ENCODE assay signal across 8 mouse cellular contexts in genomic region chr2:118701971-118702882, GRCm38 (mm10). TPM values are rescaled to one million over a fixed set of nuclear protein-coding genes. Genes with fewer than 3 reads are reported as not detected.
DNase-seq lines count a peak whose midpoint lies in the region; ATAC-seq and TF ChIP-seq lines count a peak whose summit lies in the region.

No protein-coding gene starts in this region.

- H3K4me2 ChIP-seq in liver, embryonic 11.5 days = peak overlapping the region; percentile 82
- peak overlapping the region; percentile 77 for H3K4me2 ChIP-seq in stomach, postnatal 0 days (replicated peaks; ENCODE audit: low read depth)

- no peaks in the 10 kb centered on the region for H3K9me3 ChIP-seq in liver, embryonic 11.5 days (ENCODE audit: control insufficient read depth, low read length)
- no peaks in the 10 kb centered on the region for H3K9me3 ChIP-seq in stomach, postnatal 0 days (ENCODE audit: control insufficient read depth, low read length)

- H3K4me3 ChIP-seq in testis, adult 2 months (ENCODE audit: control insufficient read depth, low read depth, low read length) = peak overlapping the region; percentile 82
- peak overlapping the region; percentile 43 for H3K4me3 ChIP-seq in liver, embryonic 11.5 days (ENCODE audit: low read depth, low read length)
- H3K4me3 ChIP-seq in stomach, postnatal 0 days (ENCODE audit: low read depth, low read length) = peak overlapping the region; percentile 45

- peak overlapping the region; percentile 33; the same call in 1 of the 2 replicates for H3K27ac ChIP-seq in testis, adult 2 months (ENCODE audit: control insufficient read depth, insufficient read depth, low read depth, low read length)
- no peak overlapping the region for H3K27ac ChIP-seq in liver, embryonic 11.5 days (ENCODE audit: low read depth, low read length)
- no peak overlapping the region for H3K27ac ChIP-seq in stomach, postnatal 0 days (replicated peaks)

- TF ChIP-seq EP300 in stomach, postnatal 0 days (optimal IDR thresholded peaks at IDR 0.05) = no peak

- 0 out of 2 replicates have a peak, but pooled peaks have one; percentile 13 for ATAC-seq in liver, embryonic 11.5 days (replicated peaks; ENCODE audit: low FRiP score)
- peak; percentile 9; the same call in 1 of the 2 replicates for ATAC-seq in stomach, postnatal 0 days (ENCODE audit: low FRiP score, low TSS enrichment)

- no peak for TF ChIP-seq CTCF in testis, adult 2 months (IDR thresholded peaks at IDR 0.05; ENCODE audit: control insufficient read depth, insufficient read depth, insufficient replicate concordance, low read depth, low read length)
- TF ChIP-seq CTCF in stomach, postnatal 0 days (IDR thresholded peaks at IDR 0.05; ENCODE audit: low read depth) = no peak

- H3K27me3 ChIP-seq in testis, adult 2 months (ENCODE audit: control insufficient read depth, insufficient read depth, low read length) = no peaks in the 10 kb centered on the region
- H3K27me3 ChIP-seq in liver, embryonic 11.5 days (replicated peaks; ENCODE audit: control insufficient read depth, insufficient read depth, low read length) = peaks cover 87% of the 10 kb centered on the region
- H3K27me3 ChIP-seq in stomach, postnatal 0 days (ENCODE audit: control insufficient read depth, insufficient read depth, low read length) = peaks cover 27% of the 10 kb centered on the region

- peaks cover 50% of the 10 kb centered on the region for H3K4me1 ChIP-seq in testis, adult 2 months (ENCODE audit: control insufficient read depth, insufficient read depth, low read length)
- H3K4me1 ChIP-seq in liver, embryonic 11.5 days (replicated peaks; ENCODE audit: control insufficient read depth, insufficient read depth, low read length) = peaks cover 28% of the 10 kb centered on the region
- H3K4me1 ChIP-seq in stomach, postnatal 0 days (replicated peaks; ENCODE audit: control insufficient read depth, insufficient read depth) = peaks cover 14% of the 10 kb centered on the region; the same call in 1 of the 2 replicates

- no peaks in the 10 kb centered on the region for H3K36me3 ChIP-seq in testis, adult 2 months (ENCODE audit: control insufficient read depth, insufficient read depth, low read length)
- no peaks in the 10 kb centered on the region for H3K36me3 ChIP-seq in liver, embryonic 11.5 days (ENCODE audit: control insufficient read depth, insufficient read depth, low read length)
- H3K36me3 ChIP-seq in stomach, postnatal 0 days (ENCODE audit: control insufficient read depth, insufficient read depth, low read length) = no peaks in the 10 kb centered on the region

- TF ChIP-seq POLR2A in testis, adult 2 months (IDR thresholded peaks at IDR 0.05; ENCODE audit: control insufficient read depth, low read depth, low read length) = no peak; the same call in 1 of the 2 replicates

- WGBS in liver, embryonic 11.5 days = 5% methylated on average over 51 of the region's 51 CpGs
- 15% methylated on average over 51 of the region's 51 CpGs for WGBS in stomach, postnatal 0 days

- H3K9ac ChIP-seq in liver, embryonic 11.5 days (ENCODE audit: low read depth, low read length) = no peak overlapping the region
- H3K9ac ChIP-seq in stomach, postnatal 0 days (ENCODE audit: low read length) = peak overlapping the region; percentile 45; the same call in 1 of the 2 replicates

- DNase-seq in adrenal gland, postnatal 25 days = peak; percentile 26
- DNase-seq in adrenal gland, adult 18-20 months (ENCODE audit: low spot score in 2 of 2) = no peak
- DNase-seq in testis, postnatal 14 days (ENCODE audit: low spot score) = no peak
- DNase-seq in liver, embryonic 11.5 days (ENCODE audit: low spot score) = peak; percentile 59
- DNase-seq in stomach, postnatal 0 days (ENCODE audit: low spot score) = no peak
- DNase-seq in frontal cortex, postnatal 25 days (ENCODE audit: low spot score in 2 of 2) = no peak
- no peak for DNase-seq in layer of hippocampus, adult 9-10 months (ENCODE audit: low spot score)

RNA-seq across cellular contexts. Expression of gene Ankrd63, which starts 1.5 kb away (rescaled TPM):
- total RNA-seq in adrenal gland, postnatal 25 days (2021) = 0.27 and 0.67 TPM in 2 replicates
- total RNA-seq in adrenal gland, adult 18-20 months (2021) = under 1 TPM; 0.06 to 0.40 TPM
- polyA plus RNA-seq in testis, adult 2 months (2012; rRNA removed) = 1.8 and 1.9 TPM in 2 replicates
- 0.16 TPM in 1 of 2 replicates, not detected in the other for polyA plus RNA-seq in liver, embryonic 11.5 days (2014; fragmentation: Nextera tagmentation; extraction: Ambion mirVana)
- 0.11 and 0.27 TPM in 2 replicates for polyA plus RNA-seq in stomach, postnatal 0 days (2015; fragmentation: Nextera tagmentation; extraction: Ambion mirVana)

RNA-seq across cellular contexts. Expression of gene Plcb2, which starts 26.0 kb away (rescaled TPM):
- total RNA-seq in adrenal gland, postnatal 25 days (2021) = 0.76 and 2.1 TPM in 2 replicates
- total RNA-seq in adrenal gland, adult 18-20 months (2021) = 1 to 10 TPM; 2.5 to 2.8 TPM
- polyA plus RNA-seq in testis, adult 2 months (2012; rRNA removed) = 17.6 and 17.9 TPM in 2 replicates
- polyA plus RNA-seq in liver, embryonic 11.5 days (2014; fragmentation: Nextera tagmentation; extraction: Ambion mirVana) = 2.9 and 3.5 TPM in 2 replicates
- 0.58 and 0.64 TPM in 2 replicates for polyA plus RNA-seq in stomach, postnatal 0 days (2015; fragmentation: Nextera tagmentation; extraction: Ambion mirVana)

RNA-seq across cellular contexts. Expression of gene Pak6, which starts 39.1 kb away (rescaled TPM):
- total RNA-seq in adrenal gland, postnatal 25 days (2021) = 22.6 and 23.1 TPM in 2 replicates
- total RNA-seq in adrenal gland, adult 18-20 months (2021) = 10 to 100 TPM; 11.5 to 19.4 TPM
- 6.2 and 7.6 TPM in 2 replicates for polyA plus RNA-seq in testis, adult 2 months (2012; rRNA removed)
- 2.2 and 2.8 TPM in 2 replicates for polyA plus RNA-seq in liver, embryonic 11.5 days (2014; fragmentation: Nextera tagmentation; extraction: Ambion mirVana)
- 3.7 and 5.3 TPM in 2 replicates for polyA plus RNA-seq in stomach, postnatal 0 days (2015; fragmentation: Nextera tagmentation; extraction: Ambion mirVana)

RNA-seq across cellular contexts. Expression of gene Inafm2, which starts 43.3 kb away (rescaled TPM):
- 33.9 and 37.3 TPM in 2 replicates for total RNA-seq in adrenal gland, postnatal 25 days (2021)
- 10 to 100 TPM; 35.2 to 40.1 TPM for total RNA-seq in adrenal gland, adult 18-20 months (2021)
- polyA plus RNA-seq in testis, adult 2 months (2012; rRNA removed) = 12.6 and 13.4 TPM in 2 replicates
- polyA plus RNA-seq in liver, embryonic 11.5 days (2014; fragmentation: Nextera tagmentation; extraction: Ambion mirVana) = 32.3 and 33.0 TPM in 2 replicates
- polyA plus RNA-seq in stomach, postnatal 0 days (2015; fragmentation: Nextera tagmentation; extraction: Ambion mirVana) = 33.8 and 36.7 TPM in 2 replicates

Comparison
In these comparisons a context has a peak if more than half of its experiments do, and no peak if none do; other contexts are left out.
1. DNase-seq: peak in adrenal gland, postnatal 25 days (single experiment) and liver, embryonic 11.5 days (single experiment); none in adrenal gland, adult 18-20 months (0 of 2), testis, postnatal 14 days (single experiment), stomach, postnatal 0 days (single experiment), frontal cortex, postnatal 25 days (0 of 2) and layer of hippocampus, adult 9-10 months (single experiment).
2. Peak in every context shown above with its lines, with median percentiles within 50 percentile points of each other: H3K4me3 ChIP-seq.